Mouse (Mus musculus): ENCODE measurements around the gene Tpst2.

DNA sequence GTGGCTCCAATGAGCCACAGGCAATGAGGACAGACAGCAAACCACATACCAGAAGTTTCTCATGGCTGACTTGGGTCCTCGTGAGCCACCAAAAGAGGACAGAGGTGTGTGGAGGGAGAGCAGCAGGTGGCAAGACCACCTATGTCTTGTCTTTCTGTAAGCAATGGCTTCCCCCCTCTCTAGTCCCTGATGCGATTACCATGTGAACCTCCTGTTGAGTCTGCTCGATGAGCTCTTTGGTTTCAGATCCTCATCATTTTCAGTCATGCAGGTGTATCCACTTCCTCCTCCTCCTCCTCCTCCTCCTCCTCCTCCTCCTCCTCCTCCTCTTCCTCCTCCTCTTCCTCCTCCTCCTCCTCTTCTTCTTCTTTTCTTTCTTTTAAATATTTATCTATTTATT is 15.7 kb upstream of the Tpst2 start:
- TF ChIP-seq EP300 (optimal IDR thresholded peaks at IDR 0.05) (no peak), CTCF (IDR thresholded peaks at IDR 0.05; ENCODE audit: low read depth) (no peak)
